Mouse (Mus musculus) megakaryocyte-erythroid progenitor cell, adult 5-6 weeks (primary cell): ENCODE measurements around the gene Hspa1a. TPM values are rescaled to one million over a fixed set of nuclear protein-coding genes. Genes with fewer than 3 reads are reported as not detected.
"Not testable (repeated sequence)": the region's sequence is repeated elsewhere in the genome, so short reads cannot be mapped to it uniquely, and the experiment has no call there.

Experiments
- ATAC-seq: replicated peaks from 2 replicates; pipeline ENCODE4 v1.8.0; 2016; ENCODE audit warnings: mild to moderate bottlenecking, inconsistent platforms; ENCODE audit not compliant: severe bottlenecking, poor library complexity, low FRiP score, low TSS enrichment
- total RNA-seq, 2 experiments: library from RNA; stranded (forward) in 1 of 2; stranded (reverse) in 1 of 2; fragments of 200-1000, 215-1000 nt in 1 of 2; fragments of >200 nt in 1 of 2; fragmentation: Nextera tagmentation in 1 of 2; gene quantifications; 2 replicates each; pipeline ENCODE4 v1.2.3; 2014 to 2017

Hspa1a gene
- total RNA-seq, 2 experiments from 2014 or later, result 10.1 to 43.3 TPM

DNA sequence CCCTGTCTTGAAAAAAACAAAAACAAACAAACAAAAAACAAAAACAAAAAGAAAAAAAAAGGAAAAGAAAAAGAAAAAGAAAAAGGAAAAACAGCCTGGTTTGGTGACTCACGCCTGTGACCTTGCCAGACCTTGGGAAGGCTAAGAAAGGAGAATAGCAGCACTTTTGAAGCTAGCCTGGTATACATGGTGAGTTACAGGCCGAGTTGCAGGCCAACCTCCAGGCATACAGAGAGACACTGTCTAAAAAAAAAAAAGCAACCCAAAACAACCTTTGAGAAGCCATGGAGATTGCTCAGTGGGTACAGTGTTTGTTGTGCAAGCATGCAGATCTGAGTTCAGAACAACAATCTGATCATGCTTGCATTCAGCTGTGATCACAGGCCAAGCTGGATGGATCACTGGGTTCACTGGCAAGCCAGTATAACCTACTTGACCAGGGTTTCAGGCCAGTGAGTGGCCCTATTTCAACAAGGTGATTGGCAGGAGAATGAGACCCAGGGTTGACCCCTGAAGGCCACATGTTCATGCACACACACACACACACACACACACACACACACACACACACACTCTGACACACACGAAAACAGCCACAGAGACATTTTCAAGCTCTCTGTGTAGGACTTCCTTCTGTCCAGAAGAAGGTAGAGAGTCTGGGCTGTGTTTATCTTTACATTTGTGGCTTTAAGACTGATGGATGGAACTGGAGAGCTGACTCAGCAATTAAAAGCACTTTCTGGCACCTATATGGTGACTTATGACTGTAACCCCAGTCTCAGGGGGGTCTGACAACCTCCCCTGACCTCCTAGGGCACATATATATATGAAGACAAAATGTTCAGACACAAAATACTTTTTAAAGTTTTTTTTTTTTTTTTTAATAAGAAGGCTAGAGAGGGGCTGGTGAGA lies 3.9 kb upstream of the Hspa1a start:
- no peak for ATAC-seq

DNA sequence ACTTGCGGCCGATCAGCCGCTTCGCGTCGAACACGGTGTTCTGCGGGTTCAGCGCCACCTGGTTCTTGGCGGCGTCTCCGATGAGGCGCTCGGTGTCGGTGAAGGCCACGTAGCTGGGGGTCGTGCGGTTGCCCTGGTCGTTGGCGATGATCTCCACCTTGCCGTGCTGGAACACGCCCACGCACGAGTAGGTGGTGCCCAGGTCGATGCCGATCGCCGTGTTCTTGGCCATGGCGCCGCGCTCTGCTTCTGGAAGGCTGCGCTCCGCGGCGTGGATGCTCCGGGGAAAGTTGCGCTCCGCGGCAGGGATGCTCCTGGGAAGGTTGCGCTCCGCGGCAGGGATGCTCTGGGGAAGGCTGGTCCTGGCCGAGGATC lies 275 bp downstream of the Hspa1a start:
- ATAC-seq, result peak; percentile 59

DNA sequence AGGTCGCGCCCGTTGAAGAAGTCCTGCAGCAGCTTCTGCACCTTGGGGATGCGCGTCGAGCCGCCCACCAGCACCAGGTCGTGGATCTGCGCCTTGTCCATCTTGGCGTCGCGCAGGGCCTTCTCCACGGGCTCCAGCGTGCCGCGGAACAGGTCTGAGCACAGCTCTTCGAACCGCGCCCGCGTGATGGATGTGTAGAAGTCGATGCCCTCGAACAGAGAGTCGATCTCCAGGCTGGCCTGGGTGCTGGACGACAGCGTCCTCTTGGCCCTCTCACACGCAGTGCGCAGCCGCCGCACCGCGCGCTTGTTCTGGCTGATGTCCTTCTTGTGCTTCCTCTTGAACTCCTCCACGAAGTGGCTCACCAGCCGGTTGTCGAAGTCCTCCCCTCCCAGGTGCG lies 1.1 kb downstream of the Hspa1a start:
- not testable (repeated sequence) for ATAC-seq

DNA sequence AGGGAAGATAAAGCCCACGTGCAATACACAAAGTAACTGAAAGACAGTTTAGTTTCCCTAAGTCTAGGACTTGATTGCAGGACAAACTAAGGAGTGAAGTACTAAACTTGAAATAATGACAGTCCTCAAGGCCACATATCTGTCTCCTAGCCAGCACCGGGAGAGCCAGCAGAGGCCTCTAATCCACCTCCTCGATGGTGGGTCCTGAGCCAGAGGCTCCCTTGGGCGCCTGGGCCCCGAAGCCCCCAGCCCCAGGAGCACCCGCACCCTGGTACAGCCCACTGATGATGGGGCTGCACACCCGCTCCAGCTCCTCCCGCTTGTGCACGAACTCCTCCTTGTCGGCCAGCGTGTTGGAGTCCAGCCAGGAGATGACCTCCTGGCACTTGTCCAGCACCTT lies 2.1 kb downstream of the Hspa1a start, which contains the start of gene Gm20481:
Gm20481 (plus strand) TSS at position 91 of the 400 bp plus-strand sequence.
- ATAC-seq, result not testable (repeated sequence)

DNA sequence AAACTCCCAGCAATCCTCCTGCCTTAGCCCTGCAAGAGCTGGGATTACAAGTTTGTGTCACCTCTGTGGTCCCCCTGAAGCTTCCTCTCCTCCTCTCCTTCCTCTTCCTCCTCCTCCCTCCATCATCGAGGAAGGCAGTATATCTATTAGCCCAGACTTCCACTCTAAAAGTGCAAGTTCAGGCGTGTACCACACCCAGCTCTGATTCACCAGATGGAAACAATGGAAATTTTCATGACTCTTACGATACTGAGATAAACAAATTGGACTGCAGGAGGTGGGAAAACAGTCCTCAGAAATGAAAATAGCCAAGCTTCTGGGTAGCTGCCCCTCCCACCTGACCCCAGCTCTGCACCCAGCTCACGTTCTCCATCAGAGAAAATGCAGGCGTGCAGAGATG lies 6.3 kb downstream of the Hspa1a start:
- ATAC-seq, result no peak

DNA sequence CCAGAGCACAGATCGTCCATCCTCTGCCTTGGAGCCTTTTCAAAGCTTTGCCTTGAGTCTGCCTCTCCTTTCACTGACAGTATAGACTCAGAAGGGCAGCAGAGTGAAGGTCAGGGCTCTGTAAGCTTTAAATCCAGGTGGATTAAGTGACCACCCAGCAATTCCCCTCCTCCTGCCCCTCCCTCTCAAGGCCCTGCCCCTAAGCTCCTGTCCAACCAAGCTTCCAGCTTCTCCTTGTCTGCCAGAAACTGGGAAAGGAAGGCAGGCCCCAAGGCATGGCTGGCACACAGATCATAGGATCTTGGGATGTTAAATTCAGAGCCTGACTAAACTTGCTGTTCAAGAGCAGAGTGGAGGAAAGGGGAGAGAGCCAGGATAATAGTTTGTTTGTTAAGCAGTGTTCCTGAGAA lies 7.3 kb downstream of the Hspa1a start:
- no peak for ATAC-seq

DNA sequence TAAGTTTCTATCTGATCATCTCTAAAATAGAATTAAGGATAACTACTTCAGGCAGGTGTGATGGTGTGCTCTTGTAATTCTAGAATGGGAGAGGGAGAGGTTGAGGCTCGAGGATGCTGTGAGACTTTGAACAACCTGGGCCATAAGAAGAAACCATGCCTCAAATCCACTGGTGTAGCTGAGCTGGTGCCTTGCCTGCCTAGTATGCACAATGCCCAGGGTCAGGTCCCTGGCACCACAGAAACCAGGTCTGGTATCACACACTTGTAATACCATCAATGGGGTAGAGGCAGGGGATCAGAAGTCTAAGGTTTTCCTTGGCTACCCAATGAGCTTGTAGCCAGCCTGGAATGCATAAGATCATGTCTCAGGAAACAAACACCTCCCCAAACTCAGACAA lies 9.1 kb downstream of the Hspa1a start:
- no peak for ATAC-seq

DNA sequence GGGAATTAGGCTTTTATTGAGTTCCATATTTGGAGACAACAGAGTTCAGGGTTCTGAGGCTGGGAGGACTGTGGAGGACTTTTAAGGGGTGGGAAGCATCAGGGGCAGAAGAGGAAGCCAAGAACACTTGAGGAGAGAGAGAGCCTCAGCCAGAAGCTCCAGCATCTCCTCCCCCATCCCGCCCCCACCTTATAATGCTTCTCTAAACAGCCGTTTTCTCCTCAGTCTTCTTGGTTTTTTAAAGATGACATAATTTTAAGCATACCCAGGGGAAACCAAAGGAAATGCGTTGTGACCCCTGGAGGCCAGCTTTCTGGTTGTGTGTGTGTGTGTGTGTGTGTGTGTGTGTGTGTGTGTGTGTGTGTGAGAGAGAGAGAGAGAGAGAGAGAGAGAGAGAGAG lies 9.8 kb downstream of the Hspa1a start:
- ATAC-seq, result no peak

DNA sequence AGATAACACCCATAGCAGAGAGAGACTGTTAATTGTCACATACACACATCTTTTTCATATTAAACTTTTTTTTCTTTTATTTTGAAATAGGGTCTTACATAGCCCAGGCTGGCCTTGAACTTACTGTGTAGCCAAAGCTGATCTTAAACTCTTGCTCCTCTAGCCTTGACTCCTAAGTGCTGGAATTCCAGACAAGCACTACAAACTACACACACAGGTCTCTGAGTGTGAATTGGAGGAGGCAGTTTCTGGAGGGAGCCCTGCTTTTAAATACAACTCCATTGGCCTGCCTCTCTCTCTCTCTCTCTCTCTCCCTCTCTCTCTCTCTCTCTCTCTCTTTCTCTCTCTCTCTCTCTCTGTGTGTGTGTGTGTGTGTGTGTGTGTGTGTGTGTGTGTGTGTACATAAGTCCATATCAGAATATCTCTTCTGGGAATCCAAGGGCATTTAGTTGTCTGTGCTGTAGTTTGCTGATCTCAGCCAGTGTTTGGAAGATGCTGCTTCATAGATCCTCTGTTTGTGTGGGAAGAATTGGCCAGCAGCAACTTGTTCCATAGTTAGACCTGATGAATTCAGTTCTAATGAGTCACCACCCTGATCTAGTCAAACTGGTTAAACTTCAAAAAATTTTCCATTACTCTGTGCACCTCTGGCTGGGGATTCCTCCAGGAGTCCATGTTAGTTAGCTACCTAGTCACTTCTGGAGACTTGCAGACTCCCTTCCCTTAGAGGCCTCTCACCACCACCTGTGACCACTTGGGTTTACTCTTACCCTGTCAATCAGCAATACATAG lies 11.1 kb downstream of the Hspa1a start:
- no peak for ATAC-seq

DNA sequence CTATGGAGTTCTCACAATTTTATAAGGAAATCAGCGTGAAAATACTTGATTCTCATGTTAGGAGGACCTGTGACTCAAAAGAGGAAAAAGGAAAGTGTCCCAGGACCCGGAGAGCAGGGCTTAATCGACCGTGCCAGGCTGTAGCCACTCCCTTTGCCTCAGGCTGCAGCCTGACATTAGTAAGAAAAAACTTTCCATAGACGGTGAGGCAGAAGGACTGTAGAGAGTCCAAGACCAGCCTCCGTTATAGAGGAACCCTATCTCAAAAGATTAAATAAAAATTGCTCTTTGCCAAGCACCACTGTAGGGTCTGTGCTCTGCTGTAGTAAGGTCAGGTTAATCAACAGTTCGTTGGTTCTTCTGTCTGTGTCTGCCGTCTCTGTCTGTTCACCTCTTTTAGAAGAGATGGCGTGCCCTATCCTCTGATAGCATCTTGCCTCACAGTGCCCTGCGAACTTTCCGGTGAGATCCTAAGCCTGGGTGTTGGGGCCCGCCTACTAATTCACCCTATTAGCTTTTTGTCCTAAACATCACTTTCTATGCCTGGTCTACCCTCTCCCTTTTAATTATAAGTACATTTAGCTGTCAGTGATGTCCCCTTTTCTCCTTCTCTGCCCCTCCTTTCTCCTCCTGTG lies 12.0 kb downstream of the Hspa1a start:
- ATAC-seq, result peak; percentile 22; the same call in 1 of the 2 replicates

DNA sequence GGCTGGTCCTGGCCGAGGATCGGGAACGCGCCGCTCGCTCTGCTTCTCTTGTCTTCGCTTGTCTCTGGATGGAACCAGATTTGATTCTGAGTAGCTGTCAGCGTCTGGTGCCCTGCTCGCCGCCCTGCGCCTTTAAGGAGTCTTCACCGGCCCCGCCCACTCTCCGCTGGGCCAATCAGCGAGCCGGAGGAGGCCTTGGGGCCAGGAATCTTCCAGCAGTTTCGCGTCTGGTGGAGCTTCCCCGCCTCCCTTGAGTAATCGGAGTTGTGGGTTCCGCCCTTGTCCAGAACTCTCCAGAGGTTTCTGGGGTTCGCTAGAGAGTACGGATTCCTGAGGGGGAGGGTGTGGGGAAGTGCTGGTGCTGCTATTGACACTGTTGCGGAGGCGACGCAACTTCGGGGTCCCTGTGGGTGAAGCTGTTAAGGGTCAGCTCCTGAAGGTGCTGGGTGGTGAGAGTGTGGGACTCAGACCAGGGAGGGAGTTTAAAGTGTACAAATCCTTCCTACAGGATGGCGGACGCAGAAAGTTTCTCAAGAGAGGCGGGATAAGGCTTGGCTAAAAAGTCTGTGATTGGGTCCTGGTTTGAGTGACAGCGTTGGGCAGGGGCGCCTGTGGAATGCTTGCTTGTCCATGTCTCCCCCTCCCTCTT lies 12.7 kb downstream of the Hspa1a start, which contains the start of gene Hspa1b:
Hspa1b (minus strand) TSS at position 109 of the 649 bp plus-strand sequence.
- ATAC-seq, result peak; percentile 91

DNA sequence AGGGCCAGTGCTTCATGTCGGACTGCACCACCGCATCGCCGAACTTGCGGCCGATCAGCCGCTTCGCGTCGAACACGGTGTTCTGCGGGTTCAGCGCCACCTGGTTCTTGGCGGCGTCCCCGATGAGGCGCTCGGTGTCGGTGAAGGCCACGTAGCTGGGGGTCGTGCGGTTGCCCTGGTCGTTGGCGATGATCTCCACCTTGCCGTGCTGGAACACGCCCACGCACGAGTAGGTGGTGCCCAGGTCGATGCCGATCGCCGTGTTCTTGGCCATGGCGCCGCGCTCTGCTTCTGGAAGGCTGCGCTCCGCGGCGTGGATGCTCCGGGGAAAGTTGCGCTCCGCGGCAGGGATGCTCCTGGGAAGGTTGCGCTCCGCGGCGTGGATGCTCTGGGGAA lies 13.2 kb downstream of the Hspa1a start:
- ATAC-seq, result peak; percentile 18

DNA sequence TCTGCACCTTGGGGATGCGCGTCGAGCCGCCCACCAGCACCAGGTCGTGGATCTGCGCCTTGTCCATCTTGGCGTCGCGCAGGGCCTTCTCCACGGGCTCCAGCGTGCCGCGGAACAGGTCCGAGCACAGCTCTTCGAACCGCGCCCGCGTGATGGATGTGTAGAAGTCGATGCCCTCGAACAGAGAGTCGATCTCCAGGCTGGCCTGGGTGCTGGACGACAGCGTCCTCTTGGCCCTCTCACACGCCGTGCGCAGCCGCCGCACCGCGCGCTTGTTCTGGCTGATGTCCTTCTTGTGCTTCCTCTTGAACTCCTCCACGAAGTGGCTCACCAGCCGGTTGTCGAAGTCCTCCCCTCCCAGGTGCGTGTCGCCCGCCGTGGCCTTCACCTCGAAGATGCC lies 14.0 kb downstream of the Hspa1a start:
- ATAC-seq, result not testable (repeated sequence)

DNA sequence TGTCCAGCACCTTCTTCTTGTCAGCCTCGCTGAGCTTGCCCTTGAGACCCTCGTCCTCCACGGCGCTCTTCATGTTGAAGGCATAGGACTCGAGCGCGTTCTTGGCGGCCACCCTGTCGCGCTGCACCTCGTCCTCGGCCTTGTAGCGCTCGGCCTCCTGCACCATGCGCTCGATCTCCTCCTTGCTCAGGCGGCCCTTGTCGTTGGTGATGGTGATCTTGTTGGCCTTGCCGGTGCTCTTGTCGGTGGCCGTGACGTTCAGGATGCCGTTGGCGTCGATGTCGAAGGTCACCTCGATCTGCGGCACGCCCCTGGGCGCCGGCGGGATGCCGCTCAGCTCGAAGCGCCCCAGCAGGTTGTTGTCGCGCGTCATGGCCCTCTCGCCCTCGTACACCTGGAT lies 14.7 kb downstream of the Hspa1a start:
- not testable (repeated sequence) for ATAC-seq

DNA sequence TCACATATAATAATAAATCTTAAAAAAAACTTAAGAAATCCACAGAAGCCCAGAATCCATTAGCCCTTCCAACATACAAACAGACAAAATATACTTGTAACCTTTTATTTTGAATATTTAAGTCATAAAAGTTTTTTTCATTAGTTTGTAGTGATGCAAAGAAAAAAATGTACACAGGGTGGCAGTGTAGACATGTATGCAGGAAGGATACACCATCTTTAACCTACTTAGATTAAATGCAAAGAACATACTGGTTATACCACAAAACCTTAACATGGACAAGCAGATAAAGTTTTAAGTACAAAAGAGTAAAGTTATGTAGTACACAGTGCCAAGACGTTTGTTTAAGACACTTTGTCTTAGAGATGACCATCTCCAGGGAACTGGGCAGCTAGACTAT lies 15.6 kb downstream of the Hspa1a start:
- ATAC-seq, result no peak

DNA sequence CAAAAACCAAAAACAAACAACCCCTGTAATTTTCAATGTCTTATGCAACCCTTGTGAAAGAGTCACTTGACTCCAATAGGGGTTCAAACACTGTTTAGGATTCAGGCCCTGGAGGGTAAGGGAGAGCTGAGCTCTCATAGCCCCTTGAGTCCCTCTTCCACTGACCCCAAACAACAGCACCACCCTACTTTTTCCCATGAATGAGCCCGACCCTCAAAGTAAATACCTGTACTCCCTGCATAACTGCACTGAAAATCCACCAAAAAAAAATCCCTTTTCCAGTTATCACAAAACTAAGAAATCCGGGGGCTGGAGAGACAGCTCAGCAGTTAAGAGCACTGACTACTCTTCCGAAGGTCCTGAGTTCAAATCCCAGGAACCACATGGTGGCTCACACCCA lies 16.1 kb downstream of the Hspa1a start:
- no peak for ATAC-seq

DNA sequence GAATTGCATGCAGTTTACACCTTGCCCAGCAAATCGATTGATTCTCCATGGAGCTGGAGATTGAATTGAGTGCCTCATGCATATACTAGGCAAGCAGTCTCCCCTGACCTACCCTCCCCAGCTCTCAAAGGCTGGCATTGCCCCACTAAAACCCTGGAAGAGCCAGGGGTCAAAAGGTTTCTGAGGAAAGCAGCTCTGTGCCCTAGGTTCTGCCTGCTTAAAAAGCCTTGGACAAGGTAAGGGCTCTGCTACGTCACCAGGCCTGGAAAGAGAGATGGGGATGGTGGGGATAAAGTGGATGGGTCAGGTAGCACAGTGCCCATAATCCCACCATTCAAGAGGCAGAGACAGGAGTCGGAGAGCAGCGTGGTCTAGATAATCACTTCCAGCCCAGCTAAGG lies 17.1 kb downstream of the Hspa1a start:
- ATAC-seq, result no peak

DNA sequence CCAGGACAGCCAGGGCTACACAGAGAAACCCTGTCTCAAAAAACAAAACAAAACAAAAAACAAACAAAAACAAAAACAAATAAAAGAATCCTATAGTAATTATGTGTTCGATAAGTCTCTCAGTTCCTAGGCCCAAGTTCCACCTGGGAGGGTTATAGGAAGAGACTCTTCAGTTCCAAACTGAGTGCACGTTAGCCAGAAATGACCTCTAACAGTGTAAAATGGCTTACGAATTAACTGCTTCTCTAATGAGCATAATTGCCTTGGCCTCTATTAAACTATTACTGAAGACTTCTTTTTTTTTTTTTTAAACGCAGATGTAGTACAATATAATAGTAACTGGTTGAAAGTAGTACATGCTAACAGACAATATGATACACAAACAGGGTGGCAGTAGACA lies 18.1 kb downstream of the Hspa1a start:
- no peak for ATAC-seq

DNA sequence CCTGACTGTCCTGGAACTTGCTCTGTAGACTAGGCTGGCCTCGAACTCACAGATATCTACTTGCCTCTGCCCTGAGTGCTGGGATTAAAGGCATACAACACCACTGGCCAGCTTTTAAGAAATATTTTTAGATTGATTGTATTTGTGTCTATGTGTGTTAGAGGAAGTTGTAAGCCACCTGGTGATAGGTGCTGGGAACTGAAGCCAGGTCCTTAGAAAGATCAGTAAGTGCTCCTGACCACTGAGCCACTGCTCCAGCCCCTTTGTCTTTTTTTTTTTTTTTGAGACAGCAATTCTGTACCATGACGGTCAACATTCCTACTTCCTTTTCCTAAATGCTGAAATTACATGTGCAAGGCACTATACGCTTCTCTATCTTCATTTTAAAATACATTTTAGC lies 18.7 kb downstream of the Hspa1a start:
- ATAC-seq, result no peak
